Mouse (Mus musculus) hindbrain, embryonic 12.5 days (tissue): Measurements from ENCODE around the gene Dpy30. TPM values are rescaled to one million over a fixed set of nuclear protein-coding genes. Genes with fewer than 3 reads are reported as not detected.

ENCODE experiments used
- ATAC-seq: fragments of 200-750 bp; cut with Nextera tagmentation; 2 replicates; pipeline ENCODE4 v1.8.0; 2017; ENCODE audit warnings: moderate TSS enrichment; ENCODE audit not compliant: low FRiP score
- H3K27ac ChIP-seq: fragments of 300-500 bp; sonication (generic); 2 replicates; pipeline ENCODE4 v1.5.1; 2016; ENCODE audit warnings: mild to moderate bottlenecking
- H3K27me3 ChIP-seq: fragments of 300-500 bp; sonication (generic); 2 replicates; pipeline ENCODE4 v1.6.1; 2016; ENCODE audit warnings: mild to moderate bottlenecking
- H3K36me3 ChIP-seq: fragments of 300-500 bp; sonication (generic); 2 replicates; pipeline ENCODE4 v1.6.1; 2016; ENCODE audit warnings: mild to moderate bottlenecking
- H3K4me1 ChIP-seq: fragments of 300-500 bp; sonication (generic); 2 replicates; pipeline ENCODE4 v1.6.1; 2016
- H3K4me2 ChIP-seq: fragments of 300-500 bp; sonication (generic); replicated peaks from 2 replicates; pipeline ENCODE4 v1.6.1; 2016; ENCODE audit warnings: mild to moderate bottlenecking
- H3K4me3 ChIP-seq: fragments of 300-500 bp; sonication (generic); 2 replicates; pipeline ENCODE4 v1.5.1; 2016; ENCODE audit warnings: mild to moderate bottlenecking
- H3K9ac ChIP-seq: fragments of 300-500 bp; sonication (generic); 2 replicates; pipeline ENCODE4 v1.6.1; 2016; ENCODE audit warnings: mild to moderate bottlenecking, moderate library complexity
- H3K9me3 ChIP-seq: fragments of 300-500 bp; sonication (generic); replicated peaks from 2 replicates; pipeline ENCODE4 v1.6.1; 2016; ENCODE audit warnings: mild to moderate bottlenecking
- WGBS: fragments of 180-500 bp; shearing (Covaris S2); methylation state at CpG from one replicate; pipeline ENCODE4 v1.1.7; 2016; 5-methylcytosine and 5-hydroxymethylcytosine counted together
- polyA plus RNA-seq: library from polyadenylated mRNA; unstranded; fragments of >200 nt; fragmentation: Nextera tagmentation; extraction: Ambion mirVana; gene quantifications from 2 replicates; pipeline ENCODE4 v1.2.1, GENCODE M21; 2016

Dpy30 gene
- polyA plus RNA-seq, 1 experiment from 2014 or later = 200 TPM

DNA sequence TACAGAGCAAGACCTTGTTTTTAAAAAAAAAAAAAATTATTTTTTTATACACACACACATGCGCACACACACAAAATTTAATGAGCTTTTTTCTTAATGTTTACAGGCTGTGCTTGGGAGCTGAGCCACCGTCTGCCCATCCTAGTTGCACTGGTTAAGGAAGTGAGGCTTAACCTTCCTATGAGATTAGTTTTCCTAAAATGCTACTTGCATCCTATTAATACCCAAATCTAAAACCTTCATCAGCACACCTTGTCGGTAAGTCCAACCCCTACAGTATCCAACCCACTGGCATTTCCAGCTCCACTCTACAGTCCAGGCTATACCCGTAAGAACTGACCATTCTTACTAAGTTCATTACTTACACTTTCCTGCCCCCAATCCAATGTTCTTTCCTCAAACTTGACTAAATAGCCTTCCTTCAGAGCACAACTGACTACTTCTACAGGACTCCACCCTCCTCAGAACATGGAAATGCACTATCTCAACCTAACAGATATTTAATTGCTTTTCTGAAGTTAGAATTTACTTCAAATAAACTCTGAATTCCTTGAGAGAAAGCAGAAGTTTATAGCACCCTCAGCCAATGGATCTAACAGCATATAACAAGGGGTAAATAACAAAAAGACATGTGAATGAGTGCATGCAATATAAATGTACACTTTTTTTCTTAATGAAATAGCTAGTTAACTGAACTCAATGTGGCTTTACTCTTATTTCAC lies 31.9 kb downstream of the Dpy30 start:
- 92% methylated on average over 4 of the region's 4 CpGs for WGBS
- ATAC-seq = no peak
- H3K4me2 ChIP-seq = no peak overlapping the region
- no peaks in the 10 kb centered on the region for H3K27me3 ChIP-seq
- no peak overlapping the region for H3K9ac ChIP-seq
- H3K4me3 ChIP-seq = no peak overlapping the region
- H3K4me1 ChIP-seq = peaks cover 19% of the 10 kb centered on the region
- no peak overlapping the region for H3K27ac ChIP-seq
- peaks cover 4% of the 10 kb centered on the region; the same call in 1 of the 2 replicates for H3K36me3 ChIP-seq
- H3K9me3 ChIP-seq = no peaks in the 10 kb centered on the region

DNA sequence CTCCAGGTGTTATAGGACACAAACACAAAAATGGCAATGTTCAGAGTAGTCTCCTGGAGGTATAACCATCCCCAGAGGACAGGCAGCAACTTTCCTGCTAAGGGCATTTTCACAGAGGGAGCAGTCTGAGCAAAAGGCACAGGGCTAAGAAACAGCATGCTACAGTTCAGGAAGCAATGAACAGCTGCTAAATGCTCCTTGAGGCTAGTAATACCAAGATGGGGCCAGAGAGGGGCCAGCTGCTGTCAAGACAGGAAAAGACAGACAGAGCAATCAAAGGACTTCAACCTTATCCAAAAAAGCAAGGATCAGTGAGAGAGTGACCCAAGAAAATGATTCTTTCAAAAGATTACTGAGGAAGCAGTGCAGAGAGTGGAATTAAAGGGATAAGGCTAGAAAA lies 32.9 kb downstream of the Dpy30 start:
- H3K4me2 ChIP-seq = no peak overlapping the region
- no peak overlapping the region for H3K4me3 ChIP-seq
- H3K4me1 ChIP-seq = peaks cover 19% of the 10 kb centered on the region
- no peak overlapping the region for H3K9ac ChIP-seq
- H3K27ac ChIP-seq = no peak overlapping the region
- peaks cover 4% of the 10 kb centered on the region; the same call in 1 of the 2 replicates for H3K36me3 ChIP-seq
- H3K9me3 ChIP-seq = no peaks in the 10 kb centered on the region
- ATAC-seq = no peak
- no peaks in the 10 kb centered on the region for H3K27me3 ChIP-seq

DNA sequence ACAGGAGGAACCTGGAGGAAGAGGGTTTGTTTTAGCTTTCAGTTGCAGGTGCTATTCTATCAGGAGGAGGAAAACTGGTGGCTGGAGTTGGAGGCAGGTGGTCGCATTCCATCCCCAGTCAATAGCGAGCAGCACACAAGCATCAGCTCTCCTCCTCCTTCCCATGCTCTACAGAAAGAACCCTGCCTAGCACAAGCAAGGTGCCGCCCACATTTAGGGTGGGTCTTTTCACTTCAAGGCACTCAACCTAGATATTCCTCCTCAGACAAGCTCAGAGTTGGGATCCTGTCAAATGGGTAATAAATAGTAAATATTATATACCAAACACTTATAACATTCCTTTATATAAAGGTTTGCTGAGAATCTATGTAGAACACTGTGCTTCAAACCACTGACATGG lies 33.5 kb downstream of the Dpy30 start:
- Histone ChIP-seq H3K4me2 (no peak overlapping the region), H3K9me3 (no peaks in the 10 kb centered on the region), H3K4me1 (peaks cover 19% of the 10 kb centered on the region), H3K4me3 (no peak overlapping the region), H3K27me3 (no peaks in the 10 kb centered on the region), H3K27ac (no peak overlapping the region), H3K9ac (no peak overlapping the region), H3K36me3 (peaks cover 4% of the 10 kb centered on the region; the same call in 1 of the 2 replicates)
- 78% methylated on average over 3 of the region's 3 CpGs for WGBS
- no peak for ATAC-seq

DNA sequence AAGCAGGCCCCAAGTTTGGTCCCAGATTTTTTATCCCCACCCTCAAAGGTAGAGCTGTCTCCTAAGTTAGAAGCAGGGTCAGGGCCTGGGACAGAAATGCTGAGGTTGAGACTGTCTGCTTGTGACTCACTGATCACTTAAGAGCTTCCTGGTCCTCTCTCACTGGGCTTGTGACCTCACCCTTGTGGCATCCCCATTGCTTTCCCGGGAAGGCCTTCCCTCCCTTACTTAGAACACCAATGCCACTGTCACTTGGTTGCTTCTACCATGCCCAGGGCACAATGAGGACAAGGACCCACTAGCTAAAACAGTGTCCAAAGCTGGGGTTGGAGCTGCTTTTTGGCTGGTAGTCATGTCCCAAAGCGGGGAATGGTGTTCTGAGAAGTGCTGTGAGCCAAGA lies 35.1 kb downstream of the Dpy30 start:
- H3K4me3 ChIP-seq = no peak overlapping the region
- H3K4me2 ChIP-seq = no peak overlapping the region
- H3K9me3 ChIP-seq = no peaks in the 10 kb centered on the region
- ATAC-seq = no peak
- H3K27me3 ChIP-seq = no peaks in the 10 kb centered on the region
- H3K36me3 ChIP-seq = peaks cover 4% of the 10 kb centered on the region; the same call in 1 of the 2 replicates
- 95% methylated on average over 2 of the region's 2 CpGs for WGBS
- H3K4me1 ChIP-seq = peaks cover 18% of the 10 kb centered on the region
- no peak overlapping the region for H3K27ac ChIP-seq
- H3K9ac ChIP-seq = no peak overlapping the region

DNA sequence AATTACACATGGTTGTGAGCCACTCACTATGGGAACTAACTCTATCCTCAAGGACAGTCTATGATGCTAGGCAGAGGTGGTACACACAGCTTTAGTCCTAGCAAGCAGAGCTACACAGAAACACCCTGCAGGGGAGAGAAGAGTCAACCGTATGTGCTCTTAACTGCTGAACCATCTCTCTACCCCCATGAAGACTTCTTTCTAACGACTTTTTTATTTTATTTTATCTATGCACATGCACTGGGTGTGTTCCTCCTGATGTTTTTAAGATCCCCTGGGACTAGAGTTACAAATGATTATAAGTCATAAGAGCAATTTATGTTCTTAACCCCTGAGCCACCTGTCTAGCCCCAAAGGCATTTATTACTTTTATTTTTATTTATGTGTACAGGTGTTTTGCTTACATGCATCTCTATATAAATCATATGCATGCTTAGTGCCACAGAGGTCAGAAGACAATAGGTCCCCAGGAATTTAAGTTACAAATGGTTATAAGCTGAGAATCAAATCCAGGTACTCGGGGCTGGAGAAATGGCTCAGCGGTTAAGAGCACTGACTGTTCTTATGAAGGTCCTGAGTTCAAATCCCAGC lies 37.5 kb downstream of the Dpy30 start:
- WGBS = 85% methylated on average over 4 of the region's 4 CpGs
- H3K9me3 ChIP-seq = no peaks in the 10 kb centered on the region
- H3K4me2 ChIP-seq = no peak overlapping the region
- H3K4me3 ChIP-seq = no peak overlapping the region
- no peak overlapping the region for H3K9ac ChIP-seq
- ATAC-seq = no peak
- no peak overlapping the region for H3K27ac ChIP-seq
- peaks cover 4% of the 10 kb centered on the region; the same call in 1 of the 2 replicates for H3K36me3 ChIP-seq
- peaks cover 5% of the 10 kb centered on the region for H3K4me1 ChIP-seq
- no peaks in the 10 kb centered on the region for H3K27me3 ChIP-seq

DNA sequence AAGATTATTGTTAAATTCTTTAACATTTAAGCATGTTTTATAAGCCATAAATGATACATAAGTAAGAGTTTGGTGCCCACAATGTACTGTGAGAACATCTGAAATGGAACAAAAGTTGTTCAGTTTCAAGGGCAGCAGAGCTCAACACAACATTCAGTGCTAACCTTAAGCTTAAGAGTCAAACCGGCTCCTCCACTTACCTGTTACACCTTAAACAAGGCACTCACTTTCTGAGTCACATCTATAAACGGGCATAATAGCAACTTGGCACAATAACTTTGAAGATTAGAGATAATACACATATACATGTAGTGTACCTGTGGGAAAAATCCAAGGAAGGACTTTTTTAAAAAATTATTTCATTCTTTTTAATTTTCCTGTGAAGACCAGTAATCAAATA lies 38.0 kb downstream of the Dpy30 start:
- H3K36me3 ChIP-seq = peaks cover 4% of the 10 kb centered on the region; the same call in 1 of the 2 replicates
- H3K4me2 ChIP-seq = no peak overlapping the region
- H3K27me3 ChIP-seq = no peaks in the 10 kb centered on the region
- WGBS = 81% methylated on average over 2 of the region's 2 CpGs
- H3K27ac ChIP-seq = no peak overlapping the region
- H3K4me3 ChIP-seq = no peak overlapping the region
- H3K9ac ChIP-seq = no peak overlapping the region
- ATAC-seq = no peak
- H3K4me1 ChIP-seq = peaks cover under 1% of the 10 kb centered on the region
- no peaks in the 10 kb centered on the region for H3K9me3 ChIP-seq

DNA sequence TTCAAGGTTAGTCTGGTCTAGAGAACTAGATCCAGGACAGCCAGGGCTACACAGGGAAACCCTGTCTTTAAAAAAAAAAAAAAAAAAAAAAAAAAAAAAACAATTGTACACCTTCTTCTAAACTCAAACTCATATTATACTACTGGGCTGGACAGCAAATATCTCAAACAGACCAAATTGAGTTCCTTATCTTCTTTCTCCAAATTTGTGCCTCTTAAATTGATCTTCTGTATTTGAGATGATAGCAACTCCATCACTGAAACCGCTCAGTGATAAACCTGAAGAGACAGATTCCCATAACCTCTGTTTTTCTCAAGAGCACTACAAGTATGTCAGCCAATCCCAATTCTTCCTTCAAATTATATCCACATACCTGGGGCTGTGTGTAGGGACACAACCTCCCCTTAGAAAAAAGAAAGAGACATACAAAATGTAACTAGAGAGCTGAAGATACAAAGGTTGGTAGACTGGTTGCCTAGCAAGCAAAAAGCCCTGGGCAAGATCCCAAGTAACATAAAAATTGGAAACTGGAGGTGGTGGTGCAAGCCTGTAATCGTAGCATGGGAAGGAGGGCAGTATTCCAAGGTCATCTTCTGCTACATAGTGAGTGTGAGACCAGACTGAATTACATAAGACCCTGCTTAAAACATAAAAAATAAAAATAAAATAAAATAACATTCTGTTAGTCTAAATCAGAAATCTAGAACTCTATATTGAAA lies 39.2 kb downstream of the Dpy30 start:
- Histone ChIP-seq H3K9me3 (no peaks in the 10 kb centered on the region), H3K4me2 (no peak overlapping the region), H3K27me3 (no peaks in the 10 kb centered on the region), H3K36me3 (peaks cover 4% of the 10 kb centered on the region; the same call in 1 of the 2 replicates), H3K27ac (no peak overlapping the region), H3K9ac (no peak overlapping the region), H3K4me3 (no peak overlapping the region), H3K4me1 (0 out of 2 replicates have a peak, but pooled peaks cover under 1% of the 10 kb centered on the region)
- 92% methylated on average over 2 of the region's 2 CpGs for WGBS
- ATAC-seq = no peak

DNA sequence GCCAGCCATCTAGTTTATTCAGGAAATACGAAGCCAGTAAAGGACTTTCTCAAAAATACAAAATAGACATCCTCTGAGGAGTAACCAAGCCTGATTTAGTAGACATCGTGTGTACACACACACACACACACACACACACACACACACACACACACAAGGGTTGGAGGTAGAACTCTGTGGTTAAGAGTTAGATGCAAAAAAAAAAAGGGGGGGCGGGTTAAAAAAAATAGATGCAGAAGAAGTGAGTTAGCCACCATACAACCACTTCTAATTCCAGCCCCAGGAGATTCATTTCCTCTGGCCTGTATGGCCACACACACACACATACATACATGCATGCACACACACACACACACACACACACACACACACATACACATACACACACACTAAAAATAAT lies 41.7 kb downstream of the Dpy30 start:
- Histone ChIP-seq H3K36me3 (no peaks in the 10 kb centered on the region), H3K27me3 (no peaks in the 10 kb centered on the region), H3K9me3 (no peaks in the 10 kb centered on the region), H3K27ac (no peak overlapping the region), H3K4me3 (no peak overlapping the region), H3K4me1 (0 out of 2 replicates have a peak, but pooled peaks cover 5% of the 10 kb centered on the region), H3K9ac (no peak overlapping the region), H3K4me2 (no peak overlapping the region)
- no peak for ATAC-seq
- 86% methylated on average over 2 of the region's 3 CpGs for WGBS

DNA sequence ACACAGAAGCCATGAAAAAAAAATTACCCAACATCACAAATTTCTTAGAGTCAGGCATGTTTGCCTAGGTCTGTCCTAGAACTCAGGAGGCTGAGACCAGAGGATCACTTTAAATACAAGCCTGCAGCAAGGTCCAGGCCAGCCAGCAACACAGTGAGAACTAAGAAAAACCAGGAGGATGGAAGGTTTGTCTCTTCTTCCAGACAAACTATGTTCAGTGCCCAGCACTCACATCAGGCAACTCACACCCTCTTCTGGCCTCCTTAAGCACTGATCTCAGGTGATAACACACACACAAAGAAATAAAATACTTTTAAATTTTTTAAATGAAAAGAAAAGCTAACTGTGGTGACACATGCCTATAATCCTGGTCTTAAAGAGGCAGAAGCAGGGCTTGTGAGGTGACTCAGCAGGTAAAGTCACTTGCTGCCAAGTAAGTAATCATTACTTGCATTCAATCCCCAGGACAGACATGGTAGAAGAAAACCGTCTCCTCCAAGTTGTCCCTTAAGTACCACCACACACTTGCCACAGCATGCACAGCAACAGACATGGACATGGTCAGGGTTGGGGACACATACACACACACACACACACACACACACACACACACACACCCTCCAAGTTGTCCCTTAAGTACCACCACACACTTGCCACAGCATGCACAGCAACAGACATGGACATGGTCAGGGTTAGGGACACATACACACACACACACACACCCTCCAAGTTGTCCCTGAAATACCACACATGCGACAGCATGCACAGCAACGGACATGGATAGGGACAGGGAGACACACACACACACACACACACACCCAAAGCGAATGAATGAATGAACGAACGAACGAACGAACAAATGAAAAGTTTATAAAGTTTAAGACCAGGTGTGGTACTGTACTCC lies 44.5 kb downstream of the Dpy30 start:
- no peak overlapping the region for H3K4me3 ChIP-seq

DNA sequence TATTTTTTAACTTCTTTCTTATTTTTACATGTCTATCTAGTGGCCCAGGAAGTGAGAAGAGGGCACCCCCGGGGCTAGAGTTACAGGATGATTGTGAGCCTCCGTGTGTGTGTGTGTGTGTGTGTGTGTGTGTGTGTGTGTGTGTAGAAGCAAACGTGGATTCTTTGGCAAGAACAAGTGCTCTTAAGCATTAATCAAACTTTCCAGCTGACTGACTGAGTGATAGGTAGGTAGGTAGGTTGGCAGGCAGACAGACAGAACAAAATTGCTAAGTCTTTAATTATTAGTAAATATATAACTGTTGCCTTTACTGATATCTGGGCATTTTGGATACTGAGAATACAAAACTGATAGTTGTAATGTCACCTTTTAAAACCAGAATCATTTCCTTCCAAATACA lies 49.3 kb downstream of the Dpy30 start:
- 90% methylated on average over 3 of the region's 3 CpGs for WGBS
- no peak for ATAC-seq
- H3K27me3 ChIP-seq = no peaks in the 10 kb centered on the region
- no peak overlapping the region for H3K4me2 ChIP-seq
- no peak overlapping the region for H3K27ac ChIP-seq
- H3K4me1 ChIP-seq = 0 out of 2 replicates have a peak, but pooled peaks cover 4% of the 10 kb centered on the region
- no peak overlapping the region for H3K9ac ChIP-seq
- H3K4me3 ChIP-seq = no peak overlapping the region
- H3K36me3 ChIP-seq = no peaks in the 10 kb centered on the region
- H3K9me3 ChIP-seq = no peaks in the 10 kb centered on the region

More for the DNA sequence above, 44.5 kb downstream of the Dpy30 start:
- no peak for ATAC-seq
- Histone ChIP-seq H3K9me3 (no peaks in the 10 kb centered on the region), H3K4me1 (0 out of 2 replicates have a peak, but pooled peaks cover 5% of the 10 kb centered on the region), H3K27ac (no peak overlapping the region), H3K4me2 (no peak overlapping the region), H3K36me3 (no peaks in the 10 kb centered on the region), H3K9ac (no peak overlapping the region), H3K27me3 (no peaks in the 10 kb centered on the region)
- WGBS = 93% methylated on average over 8 of the region's 8 CpGs

DNA sequence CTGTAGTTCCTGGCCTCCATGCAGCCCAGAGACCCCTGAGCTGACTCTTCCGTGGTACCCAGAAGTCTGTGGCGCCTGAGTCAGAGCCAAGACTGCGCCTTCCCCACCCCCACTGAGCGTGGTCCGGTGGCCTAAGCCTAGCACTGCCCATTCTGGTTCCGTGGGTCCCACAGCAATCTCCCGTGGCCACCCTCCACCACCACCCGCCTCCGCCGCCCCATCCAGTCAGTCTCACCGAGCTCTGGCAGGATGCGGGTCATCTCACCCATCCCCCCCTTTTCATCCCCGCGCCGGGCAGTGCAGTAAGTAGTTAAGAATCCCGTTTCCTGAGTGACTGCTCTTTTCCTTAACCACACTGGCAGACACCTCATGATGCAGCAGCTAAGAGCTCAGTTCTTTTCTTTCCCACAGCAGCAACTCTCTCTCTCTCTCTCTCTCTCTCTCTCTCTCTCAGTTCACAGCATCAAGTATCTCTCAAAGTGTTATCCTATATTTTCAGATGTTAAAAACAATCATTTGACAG lies 51.0 kb downstream of the Dpy30 start:
- Histone ChIP-seq H3K9ac (no peak overlapping the region), H3K36me3 (0 out of 2 replicates have a peak, but pooled peaks cover 2% of the 10 kb centered on the region), H3K4me3 (no peak overlapping the region), H3K4me1 (no peaks in the 10 kb centered on the region), H3K9me3 (no peaks in the 10 kb centered on the region), H3K4me2 (no peak overlapping the region), H3K27ac (no peak overlapping the region), H3K27me3 (no peaks in the 10 kb centered on the region)
- ATAC-seq = 0 out of 2 replicates have a peak, but pooled peaks have one; percentile 32
- WGBS = 79% methylated on average over 16 of the region's 16 CpGs
